Mouse (Mus musculus): ENCODE results near the gene Adra1d.

DNA sequence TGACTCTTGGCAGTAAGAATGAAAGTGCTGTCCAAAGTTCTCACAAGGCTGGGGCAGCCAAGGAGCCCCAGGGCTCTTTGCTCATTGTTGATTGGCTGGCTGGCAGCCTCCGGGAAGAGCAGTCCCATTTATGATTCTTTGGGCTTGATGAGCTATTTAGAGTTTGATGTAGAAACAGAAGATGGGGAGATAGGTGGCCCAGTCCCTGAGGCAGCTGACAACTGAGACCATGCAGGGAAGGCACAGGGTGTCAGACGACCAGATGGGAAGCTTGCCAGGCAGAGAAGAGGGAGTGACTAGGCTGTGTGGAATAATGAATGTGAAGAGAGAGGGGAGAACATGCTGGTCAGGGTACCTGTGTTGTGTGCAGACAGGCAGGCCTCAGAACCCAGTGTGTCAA lies 48.6 kb downstream of the Adra1d start:
- no peak for TF ChIP-seq CTCF (IDR thresholded peaks at IDR 0.05; ENCODE audit: low read depth)
- TF ChIP-seq EP300 (optimal IDR thresholded peaks at IDR 0.05), result no peak
